Mouse (Mus musculus) stomach, adult 2 months (tissue): Measurements from ENCODE around the gene Ceacam11. TPM values are rescaled to one million over a fixed set of nuclear protein-coding genes. Genes with fewer than 3 reads are reported as not detected.

Source experiments
- polyA plus RNA-seq: library from polyadenylated mRNA; depleted of rRNA; stranded (reverse); fragments of >200 nt; gene quantifications from 2 replicates; pipeline ENCODE4 v1.2.3, GENCODE M21; 2012; rRNA removed

Ceacam11 gene
- not detected in 2 replicates for polyA plus RNA-seq

GRCm38 (mm10) chr7:17971824-17972223, at the start of gene Ceacam11:
Gene Ceacam11, plus strand, starts transcription at chr7:17972124.

GRCm38 (mm10) chr7:18009589-18009988, 37.7 kb downstream of the Ceacam11 start, which contains the start of gene Ceacam13:
Gene Ceacam13, plus strand, starts transcription at chr7:18009889.

Other genes with a start within 250 kb of the Ceacam11 start
- not detected in 2 replicates for gene Ceacam14, start 159.5 kb upstream of the Ceacam11 start, polyA plus RNA-seq
- not detected in 2 replicates for gene Gm5155, start 100.4 kb upstream of the Ceacam11 start, polyA plus RNA-seq
- not detected in 2 replicates for gene Ceacam13, start 37.8 kb downstream of the Ceacam11 start, polyA plus RNA-seq
- not detected in 2 replicates for gene Ceacam12, start 93.8 kb downstream of the Ceacam11 start, polyA plus RNA-seq
- not detected in 2 replicates for gene Igfl3, start 204.4 kb downstream of the Ceacam11 start, polyA plus RNA-seq